Mouse (Mus musculus) ES-CJ7 (cell line): ENCODE measurements around the gene Cldn10.
A peak's percentile ranks its signal among the peaks of the same experiment; 100 is the strongest.

ENCODE experiments used
- DNase-seq: peaks from one replicate; pipeline ENCODE4 v3.0.0; 2011; ENCODE audit warnings: low read depth, low spot score

Cldn10 gene

DNA sequence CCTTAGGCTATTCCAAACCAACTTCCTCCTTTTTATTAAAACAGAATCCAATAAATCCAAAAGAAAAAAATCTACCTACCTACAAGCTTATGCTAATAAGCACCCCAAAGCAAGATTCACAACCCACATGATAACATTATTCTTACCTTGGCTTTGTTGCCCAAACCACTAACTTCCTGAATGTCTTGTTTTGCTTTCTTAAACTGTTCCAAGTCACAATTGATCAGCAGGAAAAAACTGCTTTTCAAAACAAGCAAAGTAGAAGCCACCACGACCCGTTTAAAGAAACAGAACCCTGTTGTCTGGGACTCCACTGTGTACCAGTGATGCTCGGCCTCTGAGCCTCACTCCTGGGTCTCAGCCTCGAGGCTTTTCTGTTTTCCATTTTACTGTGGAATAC is 77.2 kb downstream of the Cldn10 start:
- DNase-seq, result no peak

DNA sequence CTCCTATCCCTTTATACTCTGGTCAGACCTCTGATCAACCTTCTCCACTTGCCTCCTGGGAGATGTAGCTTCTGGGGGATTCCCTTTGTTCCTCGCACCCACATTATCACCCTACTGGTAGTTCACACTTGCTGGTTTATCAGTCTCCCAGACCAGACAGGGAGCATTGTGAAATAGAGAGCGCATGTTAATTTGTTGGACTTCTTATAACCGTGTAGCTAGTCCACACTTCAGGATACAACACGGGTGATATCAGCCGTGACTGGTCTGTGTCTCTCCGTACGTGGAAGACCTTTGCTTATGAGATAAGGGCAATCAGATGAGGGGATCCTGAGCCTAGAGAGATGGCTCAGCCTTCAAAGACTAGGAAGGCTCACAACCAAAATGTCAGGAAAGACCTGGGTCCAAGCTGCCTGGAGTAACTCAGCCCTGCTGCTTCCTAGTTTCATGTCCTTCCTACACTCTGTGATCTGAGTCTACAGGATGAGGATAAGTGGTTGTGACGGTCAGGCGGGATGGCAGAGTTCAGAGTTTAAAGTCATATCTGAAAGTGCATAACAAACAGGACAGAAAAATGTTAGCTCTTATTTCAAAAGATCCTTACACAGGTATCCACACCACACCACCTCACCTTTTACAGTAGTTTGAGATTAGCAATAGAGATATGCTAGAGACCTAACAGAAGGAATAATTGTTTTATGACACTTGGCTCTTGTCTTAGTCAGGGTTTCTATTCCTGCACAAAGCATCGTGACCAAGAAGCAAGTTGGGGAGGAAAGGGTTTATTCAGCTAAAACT is 78.5 kb downstream of the Cldn10 start:
- no peak for DNase-seq

DNA sequence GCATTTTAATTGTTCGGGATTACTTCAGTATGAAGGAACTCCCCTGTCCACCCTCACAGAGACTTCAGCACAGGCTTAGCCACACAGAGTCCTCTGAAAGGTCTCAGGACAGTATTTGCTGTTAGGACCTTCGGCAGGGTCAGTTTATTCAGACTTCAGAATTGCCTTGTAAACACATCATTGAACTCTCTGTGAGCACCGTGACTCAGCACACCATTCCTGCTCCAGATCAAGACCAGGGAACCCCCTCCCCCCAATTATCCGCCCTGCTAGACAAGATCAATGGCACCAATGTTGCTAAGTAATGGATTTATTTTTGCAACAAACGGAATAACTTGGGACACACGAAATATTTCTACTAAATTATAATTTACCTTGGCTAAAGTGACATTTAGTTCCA is 79.7 kb downstream of the Cldn10 start:
- DNase-seq, result no peak

DNA sequence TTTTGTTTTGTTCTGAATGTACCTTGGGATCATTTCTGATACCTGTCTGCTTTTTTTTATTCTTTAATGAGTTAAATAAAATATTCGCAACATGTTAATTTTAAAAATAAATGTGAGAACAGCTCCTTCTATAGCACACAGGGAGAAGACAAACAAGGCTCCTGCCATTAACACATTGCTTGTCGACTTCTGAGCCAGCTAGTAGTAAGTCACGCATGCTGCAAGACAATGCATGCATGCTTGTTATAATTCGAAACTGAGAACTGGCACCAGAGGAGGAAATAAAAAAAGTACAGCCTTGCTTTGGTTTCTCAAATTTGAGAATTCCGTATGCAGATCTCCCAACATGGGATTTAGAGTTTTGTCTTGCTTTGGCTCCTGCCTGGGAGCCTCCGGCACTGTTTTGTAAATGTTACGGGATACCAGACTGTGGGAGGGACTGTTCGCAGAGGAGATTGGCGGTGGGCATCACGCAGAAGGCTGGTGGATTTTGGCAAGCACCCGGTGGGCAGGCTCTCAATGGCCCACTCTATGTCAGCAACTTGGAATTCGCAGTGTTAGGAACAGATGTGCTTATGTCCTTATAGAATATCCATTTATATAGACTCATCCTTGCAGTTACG is 80.5 kb downstream of the Cldn10 start:
- no peak for DNase-seq

DNA sequence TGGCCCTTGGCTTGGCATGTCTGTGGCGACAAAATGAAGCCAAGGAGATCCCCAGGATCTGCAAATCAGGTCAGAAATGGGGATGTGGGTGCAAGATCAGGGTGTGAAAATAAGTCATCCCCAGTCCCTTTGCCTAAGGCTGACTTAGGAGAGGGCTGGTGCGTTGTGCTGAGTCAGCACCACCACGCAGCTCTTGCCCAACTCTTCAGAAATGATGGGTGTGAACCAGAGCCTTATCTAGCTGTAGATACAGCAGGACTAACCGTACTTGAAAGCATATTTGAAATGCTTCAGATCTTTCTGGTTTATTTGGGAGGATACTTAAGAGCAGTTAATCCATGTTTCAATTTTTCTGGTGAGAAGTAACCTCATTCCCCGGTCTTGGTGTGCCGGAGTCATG is 82.0 kb downstream of the Cldn10 start:
- no peak for DNase-seq

DNA sequence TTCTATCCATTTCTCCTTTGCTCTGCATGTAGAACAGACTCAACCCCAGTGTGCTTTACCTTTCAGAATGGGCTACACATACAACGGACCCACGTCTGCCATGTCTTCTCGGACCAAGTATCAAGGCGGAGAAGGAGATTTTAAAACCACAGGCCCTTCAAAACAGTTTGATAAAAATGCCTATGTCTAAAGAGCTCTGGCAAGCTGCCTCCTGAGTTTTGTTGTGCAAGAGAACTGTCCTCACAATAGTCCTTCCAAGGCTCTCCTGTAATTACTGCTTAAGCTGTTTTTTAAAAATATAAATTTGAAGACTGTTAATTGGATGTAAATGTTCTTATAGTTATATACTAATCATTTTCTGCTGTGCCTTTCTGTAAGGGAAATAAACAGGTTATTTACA is 86.4 kb downstream of the Cldn10 start:
- no peak for DNase-seq

DNA sequence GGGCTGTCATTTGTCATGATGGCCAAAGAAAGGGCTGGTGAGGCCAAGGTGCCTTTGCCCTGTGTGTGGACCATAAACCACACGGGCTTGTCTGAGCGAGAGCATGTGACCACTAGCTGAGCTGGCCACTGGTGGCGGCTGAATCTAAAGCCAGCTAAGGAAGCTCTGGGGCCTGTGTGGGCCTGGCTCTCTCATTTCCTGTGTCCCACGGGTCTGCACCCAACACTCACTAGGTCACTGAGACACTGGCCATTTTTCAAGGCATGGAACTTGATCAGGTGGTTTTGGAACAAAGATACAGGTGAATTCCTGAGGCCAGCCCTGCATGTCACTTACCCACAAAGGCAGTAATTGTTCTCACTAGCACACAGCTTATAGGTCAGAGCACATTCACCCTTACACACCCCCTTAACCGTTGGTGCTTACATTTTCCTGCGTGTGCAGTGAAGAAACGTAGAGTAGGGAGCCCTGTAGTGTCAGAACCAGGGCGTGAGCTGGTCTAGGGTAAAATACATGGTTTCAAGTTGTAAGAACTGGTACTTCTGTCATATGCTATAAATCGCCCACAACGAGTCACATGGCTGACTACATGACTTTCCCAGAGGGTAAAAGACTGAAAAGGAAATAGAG is 87.2 kb downstream of the Cldn10 start:
- DNase-seq, result no peak

DNA sequence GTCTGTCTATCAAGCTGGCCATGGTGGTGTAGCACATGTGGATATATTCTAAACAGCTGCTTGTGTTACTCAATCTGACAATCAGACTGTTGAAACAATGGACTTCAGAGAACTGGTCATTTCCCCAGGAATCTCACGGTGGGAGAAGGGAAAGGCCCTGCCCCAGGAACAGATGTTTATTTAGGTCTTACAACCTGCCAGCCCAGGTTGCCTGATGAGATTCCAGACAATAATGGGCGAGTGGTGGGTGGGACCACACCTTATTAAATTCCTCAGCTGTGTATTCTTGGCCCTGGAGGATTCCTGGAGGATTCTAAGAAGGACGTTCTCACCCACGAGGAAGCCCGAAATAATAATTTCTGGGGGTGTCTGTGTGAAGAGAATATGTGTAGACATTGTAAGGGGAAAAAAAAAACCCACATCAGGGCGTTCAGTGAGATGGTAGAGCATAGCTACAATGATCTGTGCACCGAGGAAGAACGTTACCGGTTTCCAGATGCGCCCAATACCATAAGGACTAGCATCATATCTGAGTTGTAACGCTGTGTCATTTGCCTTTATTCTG is 90.7 kb downstream of the Cldn10 start:
- no peak for DNase-seq

DNA sequence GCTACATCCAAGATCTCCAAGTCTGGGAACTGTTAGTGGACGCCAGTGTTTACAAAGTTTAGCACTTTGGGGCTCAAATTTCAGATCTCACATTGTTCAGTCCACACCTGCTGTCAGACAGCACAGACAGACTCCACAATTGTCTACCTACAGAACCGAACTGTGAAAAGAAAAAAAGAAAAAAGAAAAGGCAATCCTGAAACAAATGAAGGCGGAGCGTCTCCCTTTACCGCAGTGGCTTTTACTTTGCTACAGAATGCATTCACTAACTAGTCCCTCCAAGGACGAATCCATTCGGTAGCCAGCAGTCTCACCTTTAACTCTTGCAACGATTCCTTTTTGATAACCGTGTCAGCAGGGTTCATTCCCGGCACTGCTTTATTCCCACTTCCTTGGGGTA is 93.0 kb downstream of the Cldn10 start:
- DNase-seq, result no peak

DNA sequence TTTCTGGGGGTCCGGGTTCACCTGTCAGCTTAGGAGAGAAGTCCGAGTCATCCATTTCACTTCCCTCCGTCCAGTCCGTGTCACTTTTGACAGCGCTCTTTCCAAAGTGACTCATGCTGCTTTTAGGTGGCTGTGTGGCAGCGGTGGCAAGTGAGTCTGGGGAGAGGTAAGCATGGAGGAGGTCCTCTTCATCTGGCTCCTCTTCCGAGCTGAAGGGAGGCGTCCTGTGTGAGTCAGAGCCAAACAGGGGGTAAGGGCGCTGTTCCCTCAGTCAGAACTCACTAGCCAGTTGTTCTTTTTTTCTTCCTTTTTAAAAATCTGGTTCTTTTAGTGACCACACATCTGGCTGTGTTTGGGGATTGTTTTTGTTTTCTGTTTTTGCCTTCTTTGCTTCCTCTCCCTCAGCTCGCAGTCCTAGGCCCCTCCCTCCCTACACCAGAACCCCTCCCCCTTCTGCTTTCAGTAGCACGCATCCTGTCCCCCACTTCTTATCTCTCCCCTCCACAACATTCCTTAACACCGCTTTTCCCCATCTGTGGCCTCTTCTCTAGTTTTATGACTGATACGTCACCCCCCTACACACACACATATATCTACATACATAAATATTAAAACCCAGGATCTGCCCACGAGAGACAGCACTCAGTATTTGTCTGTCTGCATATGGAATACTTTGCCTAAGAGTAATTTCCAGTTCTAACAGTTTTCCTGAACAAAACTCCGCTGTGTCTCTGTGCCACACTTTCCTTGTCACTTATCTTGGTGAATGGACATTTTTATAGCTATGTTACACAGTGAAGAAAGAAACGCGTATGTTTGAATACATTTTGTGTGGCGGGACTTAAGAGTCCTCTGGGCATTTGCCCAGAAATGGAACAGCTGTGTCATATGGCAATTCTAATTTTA is 95.9 kb downstream of the Cldn10 start:
- no peak for DNase-seq

DNA sequence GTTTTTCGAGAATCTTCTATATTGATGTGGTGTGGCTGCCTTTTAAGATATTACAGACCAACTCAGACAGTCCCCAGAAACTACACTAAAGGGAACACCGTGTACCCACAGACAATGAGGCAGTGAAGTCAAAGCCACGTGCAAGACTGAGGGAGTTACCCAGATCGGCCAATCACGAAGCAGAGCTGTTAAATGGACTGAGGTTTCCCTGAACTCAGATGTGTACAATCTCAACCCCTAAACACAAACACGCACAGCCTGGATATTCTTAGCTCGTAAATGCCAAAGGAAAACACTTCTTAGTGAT is 96.5 kb downstream of the Cldn10 start:
- no peak for DNase-seq

DNA sequence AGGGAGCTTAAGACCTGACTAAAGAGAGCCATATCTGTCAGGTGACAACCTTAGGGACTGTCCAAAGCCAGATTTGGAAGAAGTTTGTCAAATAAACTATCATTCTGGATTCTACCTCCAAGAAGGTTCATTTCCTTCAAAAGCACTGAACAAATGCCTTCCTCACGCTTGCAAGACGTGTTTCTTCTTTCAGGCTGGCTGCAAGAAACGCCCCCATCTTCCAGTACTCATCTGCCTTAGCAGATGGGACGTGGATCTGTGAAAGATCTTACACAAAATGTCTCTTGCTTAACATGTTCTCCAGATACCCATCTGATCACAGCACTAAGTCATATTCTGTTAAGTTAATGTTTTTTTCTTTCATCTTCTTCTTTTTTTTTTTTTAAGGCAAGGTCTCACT is 102.4 kb downstream of the Cldn10 start:
- DNase-seq, result no peak

DNA sequence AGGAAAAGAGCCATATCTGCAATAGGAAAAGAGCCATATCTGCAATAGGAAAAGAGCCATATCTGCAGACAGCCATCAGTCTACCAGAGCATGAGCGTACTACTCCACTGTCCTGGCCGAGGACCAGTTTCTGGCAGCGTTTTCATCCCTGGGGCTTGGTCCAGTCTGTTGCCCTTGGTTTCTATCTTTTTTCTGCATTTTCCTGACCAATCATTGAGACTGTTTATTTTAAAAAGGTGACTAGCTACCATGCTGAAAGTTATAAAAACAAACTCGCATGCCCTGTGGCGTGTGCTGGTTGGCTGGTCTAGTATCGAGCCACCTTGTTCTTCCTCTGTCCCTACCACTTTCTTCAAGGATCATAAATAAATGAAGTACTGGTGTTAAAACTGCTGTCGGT is 107.5 kb downstream of the Cldn10 start:
- no peak for DNase-seq

DNA sequence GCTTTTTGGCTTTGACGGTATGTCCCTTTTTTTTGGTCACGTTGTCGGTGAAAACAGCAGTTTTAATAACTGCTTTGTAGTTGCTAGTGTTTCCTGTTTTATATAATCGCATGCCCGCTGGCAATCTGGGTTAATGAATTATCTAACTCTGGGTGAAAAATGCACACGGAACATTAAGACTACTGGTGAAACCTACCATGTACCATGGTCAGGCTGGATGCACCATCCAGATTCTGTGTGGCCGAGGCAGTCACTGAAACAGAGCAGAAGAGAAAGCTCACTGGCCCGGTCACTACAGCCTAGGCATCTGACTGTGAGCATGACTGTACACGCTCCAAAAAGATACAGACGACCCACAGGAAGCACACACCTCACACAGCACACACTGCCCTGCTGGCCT is 107.9 kb downstream of the Cldn10 start:
- no peak for DNase-seq

DNA sequence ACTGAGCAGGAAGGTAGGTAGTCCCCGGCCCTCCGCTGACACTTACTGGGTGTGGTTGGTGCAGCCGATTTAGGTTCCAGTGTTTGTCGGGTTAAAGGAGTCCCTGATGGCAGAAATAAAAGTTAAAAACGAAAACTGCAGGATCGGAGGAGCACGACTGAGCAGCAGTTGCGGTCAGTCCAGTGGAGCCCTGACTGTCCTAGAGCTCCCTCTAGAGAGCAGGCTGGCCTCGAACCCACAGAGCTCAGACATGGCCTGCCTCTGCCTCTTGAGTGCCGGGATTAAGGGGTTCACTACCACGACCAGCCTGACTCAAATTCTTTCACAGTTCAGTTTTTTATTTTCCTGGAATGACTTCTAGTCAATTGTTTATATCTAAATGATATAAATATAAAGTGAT is 112.2 kb downstream of the Cldn10 start:
- no peak for DNase-seq

DNA sequence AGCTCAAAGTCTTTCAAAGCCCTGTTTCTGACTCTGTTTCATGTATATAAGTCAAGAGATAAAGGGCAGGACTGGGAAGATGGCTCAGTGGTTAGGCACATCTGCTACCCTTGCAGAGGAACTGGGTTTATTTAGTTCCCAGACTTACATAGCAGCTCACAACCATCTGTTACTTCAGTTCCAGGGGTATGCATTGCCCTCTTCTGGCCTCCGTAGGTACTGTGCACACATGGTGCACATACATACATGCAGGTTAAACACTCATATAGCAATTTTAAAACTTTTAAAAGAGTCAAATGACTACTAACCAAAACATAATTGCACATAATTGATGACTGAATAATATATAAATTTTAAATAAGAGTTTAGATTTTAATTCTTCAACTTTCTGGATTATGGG is 113.2 kb downstream of the Cldn10 start:
- peak; percentile 40 for DNase-seq

DNA sequence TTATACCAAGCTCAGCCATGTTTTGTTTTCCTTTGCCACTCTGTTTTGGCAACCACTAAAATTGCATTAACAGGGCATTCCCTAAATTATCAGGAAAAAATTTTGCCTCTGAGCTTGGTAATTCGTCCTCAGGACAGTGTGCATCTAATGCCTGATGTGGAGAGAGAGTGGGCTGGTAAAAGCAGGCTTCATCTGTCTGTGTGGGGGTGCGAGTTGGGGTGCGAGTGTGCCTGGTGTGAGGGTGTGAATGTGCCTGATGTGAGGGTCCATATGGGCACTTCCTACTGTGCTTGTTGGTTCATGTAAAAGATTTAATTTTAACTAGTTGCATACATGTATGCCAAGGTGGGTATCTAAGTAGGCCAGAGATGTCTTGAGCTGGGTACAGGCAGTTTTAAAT is 115.7 kb downstream of the Cldn10 start:
- no peak for DNase-seq

DNA sequence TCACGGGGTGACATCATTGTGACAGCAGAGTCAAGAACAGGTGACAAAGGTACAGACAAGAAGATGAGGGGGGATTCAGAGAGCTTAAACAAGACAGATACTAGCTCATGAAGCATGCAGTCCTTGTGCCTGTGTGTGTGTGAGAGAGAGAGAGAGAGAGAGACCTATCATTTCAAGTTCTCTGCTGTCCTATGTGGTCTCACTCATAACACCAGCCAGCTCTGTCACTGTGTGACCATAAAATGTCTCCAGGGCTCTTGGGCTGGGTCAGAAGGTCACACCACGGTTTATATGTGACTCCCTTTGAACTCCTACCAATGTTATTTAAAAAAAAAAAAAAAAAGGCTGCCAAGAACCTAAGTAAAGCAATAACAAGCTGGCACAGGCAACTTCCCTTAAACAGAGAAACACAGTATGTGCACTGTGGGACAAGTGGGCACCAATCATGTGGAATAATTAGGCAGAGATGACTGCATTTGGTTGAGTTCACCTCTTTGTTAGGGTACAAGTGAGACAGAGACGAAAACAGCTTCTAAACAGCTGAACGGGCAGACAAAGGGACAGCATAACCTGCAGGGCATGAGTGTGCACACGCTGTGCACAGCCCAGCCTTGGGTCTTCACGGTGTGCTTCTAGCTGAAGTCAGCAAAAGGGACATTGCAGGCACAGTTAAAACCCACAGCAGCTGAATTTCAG is 116.3 kb downstream of the Cldn10 start:
- DNase-seq, result no peak

DNA sequence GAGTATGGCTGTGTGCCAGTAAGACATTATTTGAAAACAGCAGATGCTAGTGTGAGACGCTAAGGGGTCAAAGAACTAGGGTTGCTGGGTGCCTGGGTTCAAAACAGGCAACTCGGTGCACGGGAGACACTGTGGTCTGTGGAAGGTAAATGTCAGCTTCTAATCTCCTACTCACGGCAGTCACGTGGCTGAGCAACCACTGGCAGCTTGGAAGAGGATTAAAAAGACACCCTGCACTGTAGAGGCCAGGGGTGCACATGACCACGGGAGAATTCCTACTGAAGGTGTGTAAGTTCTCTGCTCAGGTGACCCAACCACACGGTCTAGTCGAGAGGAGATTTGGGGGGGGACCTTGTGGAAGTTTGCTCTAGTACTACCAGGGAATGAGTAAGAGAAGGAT is 119.9 kb downstream of the Cldn10 start:
- DNase-seq, result no peak

DNA sequence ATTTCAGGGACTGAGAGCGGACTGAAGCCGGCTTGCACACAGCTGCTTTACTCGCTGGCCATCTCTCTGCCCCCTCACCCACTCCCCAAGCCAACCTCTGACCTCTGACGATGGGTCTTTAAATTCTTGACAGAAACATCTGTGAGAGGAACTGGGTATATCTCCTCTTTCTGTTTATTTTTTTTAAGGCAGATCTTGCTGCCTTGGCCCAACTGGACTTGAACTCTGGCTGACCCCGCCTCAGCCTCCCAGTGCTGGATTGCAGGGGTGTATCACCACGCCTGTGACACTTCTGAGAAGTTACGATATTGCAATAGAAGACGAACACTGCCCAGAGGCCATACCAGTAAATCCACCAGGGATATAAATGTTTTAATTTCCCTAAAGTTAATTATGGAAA is 122.2 kb downstream of the Cldn10 start:
- no peak for DNase-seq
